Mouse (Mus musculus): ENCODE measurements around the gene Agtrap. TPM values are rescaled to one million over a fixed set of nuclear protein-coding genes. Genes with fewer than 3 reads are reported as not detected.
"Not testable (repeated sequence)": the region's sequence is repeated elsewhere in the genome, so short reads cannot be mapped to it uniquely, and the experiment has no call there.

Gene Agtrap
- polyA plus RNA-seq, 1 experiment from 2014 or later, result 10.4 TPM

- Histone ChIP-seq H3K36me3 (replicated peaks; ENCODE audit: insufficient read depth, low read length) (peaks cover 48% of the 10 kb centered on the region), H3K27me3 (ENCODE audit: insufficient read depth, low read length) (no peaks in the 10 kb centered on the region), H3K4me1 (ENCODE audit: insufficient read depth) (peaks cover 5% of the 10 kb centered on the region), H3K9ac (replicated peaks) (no peak overlapping the region), H3K4me2 (ENCODE audit: low read depth, low read length) (no peak overlapping the region), H3K27ac (ENCODE audit: low read depth) (no peak overlapping the region), H3K9me3 (ENCODE audit: low read length) (no peaks in the 10 kb centered on the region), H3K4me3 (ENCODE audit: low read depth, low read length) (no peak overlapping the region)
- DNase-seq (no peak), ATAC-seq (no peak)
- no peak for TF ChIP-seq EP300 (IDR thresholded peaks at IDR 0.05; ENCODE audit: low read depth)
- TF ChIP-seq CTCF (IDR thresholded peaks at IDR 0.05; ENCODE audit: low read depth), result no peak
- 94% methylated on average over 11 of the region's 11 CpGs for WGBS (ENCODE audit: insufficient replicate concordance)
These were observed 35.9 kb downstream of the Agtrap start for GRCm38 (mm10) chr4:148051886-148052285.

- Histone ChIP-seq H3K36me3 (replicated peaks; ENCODE audit: insufficient read depth, low read length) (peaks cover 43% of the 10 kb centered on the region), H3K4me2 (ENCODE audit: low read depth, low read length) (no peak overlapping the region), H3K9ac (replicated peaks) (no peak overlapping the region), H3K9me3 (ENCODE audit: low read length) (no peaks in the 10 kb centered on the region), H3K4me3 (ENCODE audit: low read depth, low read length) (no peak overlapping the region), H3K27ac (ENCODE audit: low read depth) (no peak overlapping the region), H3K4me1 (ENCODE audit: insufficient read depth) (peaks cover 8% of the 10 kb centered on the region), H3K27me3 (ENCODE audit: insufficient read depth, low read length) (no peaks in the 10 kb centered on the region)
- WGBS (ENCODE audit: insufficient replicate concordance), result 90% methylated on average over 13 of the region's 13 CpGs
- no peak for DNase-seq
- ATAC-seq, result no peak
- TF ChIP-seq CTCF (IDR thresholded peaks at IDR 0.05; ENCODE audit: low read depth) (no peak), EP300 (IDR thresholded peaks at IDR 0.05; ENCODE audit: low read depth) (no peak)
These were observed 36.6 kb downstream of the Agtrap start for GRCm38 (mm10) chr4:148051046-148051776.

GRCm38 (mm10) chr4:148050396-148050914 lies 37.4 kb downstream of the Agtrap start:
- peaks cover 40% of the 10 kb centered on the region for H3K36me3 ChIP-seq (replicated peaks; ENCODE audit: insufficient read depth, low read length)
- 83% methylated on average over 3 of the region's 3 CpGs for WGBS (ENCODE audit: insufficient replicate concordance)

DNA sequence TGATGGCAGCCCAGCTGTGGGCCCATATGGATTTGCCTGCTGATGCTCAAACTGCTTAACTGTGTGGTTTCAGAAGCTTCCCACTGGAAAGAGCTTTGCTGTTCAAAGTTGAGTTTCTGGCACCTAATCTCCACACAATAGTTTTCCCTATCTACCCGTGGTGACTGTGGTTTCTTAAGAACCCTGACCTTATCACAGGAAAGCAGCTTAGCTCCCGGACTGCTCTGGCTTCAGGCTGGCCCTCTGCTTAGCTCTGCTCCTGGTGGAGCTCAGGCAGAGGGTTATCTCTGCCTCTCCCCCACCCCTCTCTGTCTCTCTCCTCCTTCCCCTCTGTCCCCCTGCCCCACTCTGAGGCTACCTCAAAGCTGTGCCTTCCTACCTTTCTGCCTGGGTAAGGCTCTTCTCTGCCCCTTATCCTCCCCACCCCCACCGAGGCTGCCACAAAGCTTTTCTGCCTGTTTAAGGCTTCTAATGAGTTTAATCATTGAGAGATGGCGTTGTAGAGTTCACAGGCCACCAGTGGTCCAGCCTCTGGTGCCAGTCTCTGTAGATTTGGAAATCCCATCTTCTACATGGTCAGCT lies 41.3 kb downstream of the Agtrap start:
- Histone ChIP-seq H3K9me3 (ENCODE audit: low read length) (no peaks in the 10 kb centered on the region), H3K4me3 (ENCODE audit: low read depth, low read length) (no peak overlapping the region), H3K9ac (replicated peaks) (no peak overlapping the region), H3K36me3 (replicated peaks; ENCODE audit: insufficient read depth, low read length) (peaks cover 20% of the 10 kb centered on the region), H3K27me3 (ENCODE audit: insufficient read depth, low read length) (no peaks in the 10 kb centered on the region), H3K27ac (ENCODE audit: low read depth) (peak overlapping the region; percentile 50), H3K4me1 (ENCODE audit: insufficient read depth) (peaks cover 30% of the 10 kb centered on the region), H3K4me2 (ENCODE audit: low read depth, low read length) (peak overlapping the region; percentile 26; the same call in 1 of the 2 replicates)
- peak; percentile 87 for TF ChIP-seq EP300 (IDR thresholded peaks at IDR 0.05; ENCODE audit: low read depth)
- no peak for TF ChIP-seq CTCF (IDR thresholded peaks at IDR 0.05; ENCODE audit: low read depth)
- WGBS (ENCODE audit: insufficient replicate concordance), result 37% methylated on average over 4 of the region's 4 CpGs
- no peak for DNase-seq
- ATAC-seq, result peak; percentile 88

More at GRCm38 (mm10) chr4:148050396-148050914, 37.4 kb downstream of the Agtrap start:
- H3K4me3 ChIP-seq (ENCODE audit: low read depth, low read length); ATAC-seq; H3K27me3 ChIP-seq (ENCODE audit: insufficient read depth, low read length); H3K9ac ChIP-seq (replicated peaks); H3K27ac ChIP-seq (ENCODE audit: low read depth); H3K9me3 ChIP-seq (ENCODE audit: low read length); H3K4me2 ChIP-seq (ENCODE audit: low read depth, low read length); DNase-seq: not testable (repeated sequence)
- H3K4me1 ChIP-seq (ENCODE audit: insufficient read depth), result peaks cover 10% of the 10 kb centered on the region

DNA sequence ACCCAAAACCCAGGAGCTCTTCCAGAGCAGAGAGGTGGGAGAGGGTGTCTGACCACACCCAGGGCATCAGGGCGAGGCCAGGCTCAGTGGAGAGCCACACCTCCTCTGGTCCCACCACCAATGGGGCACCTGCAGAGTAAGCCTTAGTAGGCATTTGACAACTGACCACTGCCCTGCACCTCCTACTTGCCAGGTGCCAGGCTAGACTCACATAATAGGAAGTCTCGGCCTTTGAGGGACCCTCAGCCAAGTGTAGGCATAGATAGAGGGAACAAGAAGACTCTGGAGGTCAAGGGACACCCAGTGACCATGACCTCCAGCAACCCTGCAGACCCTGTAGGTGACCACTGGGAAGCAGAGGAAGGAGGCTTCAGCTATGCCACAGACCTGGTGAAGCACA lies 43.7 kb downstream of the Agtrap start:
- no peaks in the 10 kb centered on the region for H3K9me3 ChIP-seq (ENCODE audit: low read length)
- 0 out of 2 replicates have a peak overlapping the region, but pooled peaks have one; percentile 16 for H3K27ac ChIP-seq (ENCODE audit: low read depth)
- H3K27me3 ChIP-seq (ENCODE audit: insufficient read depth, low read length), result no peaks in the 10 kb centered on the region
- no peak for TF ChIP-seq EP300 (IDR thresholded peaks at IDR 0.05; ENCODE audit: low read depth)
- no peak for TF ChIP-seq CTCF (IDR thresholded peaks at IDR 0.05; ENCODE audit: low read depth)
- no peak overlapping the region for H3K4me3 ChIP-seq (ENCODE audit: low read depth, low read length)
- H3K36me3 ChIP-seq (replicated peaks; ENCODE audit: insufficient read depth, low read length), result peaks cover 16% of the 10 kb centered on the region
- no peak overlapping the region for H3K4me2 ChIP-seq (ENCODE audit: low read depth, low read length)
- WGBS (ENCODE audit: insufficient replicate concordance), result 71% methylated on average over 2 of the region's 2 CpGs
- H3K4me1 ChIP-seq (ENCODE audit: insufficient read depth), result peaks cover 54% of the 10 kb centered on the region
- no peak for ATAC-seq
- H3K9ac ChIP-seq (replicated peaks), result no peak overlapping the region
- DNase-seq, result no peak

- H3K4me3 ChIP-seq (ENCODE audit: low read depth, low read length); H3K9ac ChIP-seq (replicated peaks); H3K9me3 ChIP-seq (ENCODE audit: low read length); H3K4me2 ChIP-seq (ENCODE audit: low read depth, low read length); H3K27me3 ChIP-seq (ENCODE audit: insufficient read depth, low read length); H3K27ac ChIP-seq (ENCODE audit: low read depth); DNase-seq; ATAC-seq: not testable (repeated sequence)
- 90% methylated on average over 6 of the region's 8 CpGs for WGBS (ENCODE audit: insufficient replicate concordance)
- H3K4me1 ChIP-seq (ENCODE audit: insufficient read depth), result peaks cover 54% of the 10 kb centered on the region
- H3K36me3 ChIP-seq (replicated peaks; ENCODE audit: insufficient read depth, low read length), result peaks cover 16% of the 10 kb centered on the region
These were observed 44.5 kb downstream of the Agtrap start for GRCm38 (mm10) chr4:148043327-148043726.
